Mouse (Mus musculus) layer of hippocampus, postnatal 36 days (tissue): ENCODE measurements around the gene Ift27. TPM values are rescaled to one million over a fixed set of nuclear protein-coding genes. Genes with fewer than 3 reads are reported as not detected.

Experiments used
- total RNA-seq, 2 experiments: library from RNA; stranded (reverse); gene quantifications; 2 replicates each; pipeline ENCODE4 v1.2.3; 2021

Ift27 gene
- total RNA-seq, 2 experiments from 2014 or later: 19.9 to 20.3 TPM

Other genes starting within 250 kb of the Ift27 start
- 100 to 1,000 TPM; 125 to 135 TPM for gene Txn2, start 245.1 kb downstream of the Ift27 start, total RNA-seq
- gene Foxred2, start 217.4 kb downstream of the Ift27 start, total RNA-seq: 10 to 100 TPM; 10.5 to 11.8 TPM
- gene Eif3d, start 203.3 kb downstream of the Ift27 start, total RNA-seq: 100 to 1,000 TPM in 1 of 2 experiments, 10 to 100 TPM in 1; 96.9 to 102 TPM
- gene Cacng2, start 54.1 kb downstream of the Ift27 start, total RNA-seq: 10 to 100 TPM; 36.1 to 37.5 TPM
- gene Pvalb, start 32.3 kb upstream of the Ift27 start, total RNA-seq: 10 to 100 TPM; 52.0 to 62.7 TPM
- 1 to 10 TPM in 1 of 2 experiments, under 1 TPM in 1; 0.58 to 1.2 TPM for gene Ncf4, start 70.7 kb upstream of the Ift27 start, total RNA-seq
- gene Csf2rb2, start 131.6 kb upstream of the Ift27 start, total RNA-seq: 1 to 10 TPM; 1.4 to 1.5 TPM
- 1 to 10 TPM; 1.1 to 2.1 TPM for gene Csf2rb, start 151.6 kb upstream of the Ift27 start, total RNA-seq
- not detected for gene Tex33, start 221.8 kb upstream of the Ift27 start, total RNA-seq
- gene Tst, start 231.8 kb upstream of the Ift27 start, total RNA-seq: 10 to 100 TPM; 37.7 to 40.9 TPM
- 10 to 100 TPM; 24.6 to 30.7 TPM for gene Mpst, start 232.3 kb upstream of the Ift27 start, total RNA-seq